Mouse (Mus musculus) left cerebral cortex, adult 18-20 months (tissue): ENCODE results near the gene Tmprss11e. TPM values are rescaled to one million over a fixed set of nuclear protein-coding genes. Genes with fewer than 3 reads are reported as not detected.

Experiments used
- total RNA-seq, 2 experiments: library from RNA; stranded (reverse); gene quantifications; 2 replicates each; pipeline ENCODE4 v1.2.3; 2021

Gene Tmprss11e
- total RNA-seq, 2 experiments from 2014 or later: not detected

Other genes with a start within 250 kb of the Tmprss11e start
- gene Tmprss11g, start 227.2 kb downstream of the Tmprss11e start, total RNA-seq: not detected
- gene Tmprss11f, start 113.4 kb downstream of the Tmprss11e start, total RNA-seq: not detected
- not detected for gene Tmprss11b, start 69.5 kb downstream of the Tmprss11e start, total RNA-seq
- gene Ythdc1, start 58.4 kb upstream of the Tmprss11e start, total RNA-seq: 10 to 100 TPM; 53.9 to 65.2 TPM
- gene Ugt2b34, start 161.1 kb upstream of the Tmprss11e start, total RNA-seq: not detected
- not detected for gene Ugt2b1, start 180.7 kb upstream of the Tmprss11e start, total RNA-seq